Mouse (Mus musculus) MEL (cell line): ENCODE data around the gene Sh3bp4.
A peak's percentile ranks its signal among the peaks of the same experiment; 100 is the strongest.

Source experiments
- CTCF ChIP-seq, 3 experiments: IDR thresholded peaks in 2 of 3; conservative IDR thresholded peaks in 1 of 3; 2 replicates each; pipeline ENCODE4 v1.5.1; 2011 to 2012; ENCODE audit warnings: low read length in 3 of 3, low read depth in 2 of 3, mild to moderate bottlenecking in 2 of 3, improper control_type of control experiment in 1 of 3, inconsistent platforms in 1 of 3, mixed read lengths in 1 of 3, moderate library complexity in 1 of 3; ENCODE audit not compliant: control insufficient read depth in 1 of 3, insufficient read depth in 1 of 3, poor library complexity in 1 of 3, severe bottlenecking in 1 of 3
- GABPA ChIP-seq: IDR thresholded peaks from 2 replicates; pipeline ENCODE4 v1.6.1; 2012; ENCODE audit warnings: low read depth, mild to moderate bottlenecking, inconsistent platforms, low read length, improper control_type of control experiment, moderate library complexity
- GATA1 ChIP-seq: IDR thresholded peaks from 2 replicates; pipeline ENCODE4 v1.6.1; 2011; ENCODE audit warnings: low read depth, low read length, improper control_type of control experiment
- MXI1 ChIP-seq: IDR thresholded peaks from 2 replicates; pipeline ENCODE4 v1.6.1; 2011; ENCODE audit warnings: mild to moderate bottlenecking, low read depth, low read length, improper control_type of control experiment
- POLR2A ChIP-seq, 2 experiments: IDR thresholded peaks; 2 replicates each; pipeline ENCODE4 v1.6.1; 2011 to 2012; ENCODE audit warnings: low read length in 2 of 2, mild to moderate bottlenecking in 2 of 2, control low read depth in 1 of 2, improper control_type of control experiment in 1 of 2, low read depth in 1 of 2, moderate library complexity in 1 of 2; ENCODE audit not compliant: control insufficient read depth in 1 of 2, insufficient read depth in 1 of 2, poor library complexity in 1 of 2

DNA sequence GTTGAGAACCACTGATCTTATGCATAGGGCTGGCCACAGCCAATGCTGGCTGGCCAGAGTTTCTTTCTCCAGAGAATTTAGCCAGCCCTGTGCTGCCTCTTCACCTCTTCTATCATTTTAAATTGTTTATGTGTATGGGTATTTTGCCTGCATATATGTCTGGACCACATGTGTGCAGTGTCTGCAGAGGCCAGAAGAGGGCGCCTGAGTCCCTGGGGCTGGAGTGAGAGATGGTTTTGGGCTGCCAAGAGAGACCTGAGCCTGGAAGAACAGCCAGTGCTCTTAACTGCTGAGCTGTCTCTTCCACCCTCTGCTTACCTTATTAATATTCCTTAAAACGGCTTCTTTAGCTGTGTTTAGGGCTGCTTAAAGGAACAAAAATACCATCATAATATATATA lies 105.1 kb downstream of the Sh3bp4 start:
- TF ChIP-seq GABPA = no peak
- TF ChIP-seq GATA1 = no peak
- no peak for TF ChIP-seq MXI1
- peak in 2 of 3 experiments; percentile 8 to 43; a peak in 4 of 6 replicates for TF ChIP-seq CTCF (IDR thresholded peaks at IDR 0.05 in 2 of 3, conservative IDR thresholded peaks at IDR 0.05 in 1 of 3; ENCODE audit: control insufficient read depth in 1 of 3, insufficient read depth in 1 of 3, low read depth in 2 of 3, low read length in 3 of 3, poor library complexity in 1 of 3, severe bottlenecking in 1 of 3)
- no peak for TF ChIP-seq POLR2A (IDR thresholded peaks at IDR 0.05; ENCODE audit: control insufficient read depth in 1 of 2, insufficient read depth in 1 of 2, low read depth in 1 of 2, low read length in 2 of 2, poor library complexity in 1 of 2)
